Mouse (Mus musculus) lung, adult 2 months (tissue): ENCODE measurements around the gene Wdhd1.

Source experiments
- CTCF ChIP-seq: fragments of 200-500 bp; IDR thresholded peaks from 2 replicates; pipeline ENCODE4 v1.5.1; 2011; ENCODE audit warnings: mild to moderate bottlenecking, low read length, control low read depth; ENCODE audit not compliant: insufficient read depth
- POLR2A ChIP-seq: fragments of 200-500 bp; IDR thresholded peaks from 2 replicates; pipeline ENCODE4 v1.6.1; 2011; ENCODE audit warnings: low read depth, mild to moderate bottlenecking, control low read depth, low read length, borderline replicate concordance; ENCODE audit errors: extremely low read depth

GRCm38 (mm10) chr14:47319362-47319761 is 42.7 kb upstream of the Wdhd1 start:
- TF ChIP-seq CTCF: no peak
- no peak for TF ChIP-seq POLR2A
